Mouse (Mus musculus) gonadal fat pad, adult 2 months (tissue): Measurements from ENCODE around the gene Pecr. TPM values are rescaled to one million over a fixed set of nuclear protein-coding genes. Genes with fewer than 3 reads are reported as not detected.
"Not testable (repeated sequence)": the region's sequence is repeated elsewhere in the genome, so short reads cannot be mapped to it uniquely, and the experiment has no call there.

Source experiments
- DNase-seq: peaks from one replicate; pipeline ENCODE4 v3.0.0-alpha.2; 2012; ENCODE audit warnings: low read depth
- polyA plus RNA-seq: library from polyadenylated mRNA; depleted of rRNA; stranded (reverse); fragments of >200 nt; gene quantifications from 2 replicates; pipeline ENCODE4 v1.2.3, GENCODE M21; 2012

The Pecr gene
- polyA plus RNA-seq, 1 experiment: 12.8 TPM

DNA sequence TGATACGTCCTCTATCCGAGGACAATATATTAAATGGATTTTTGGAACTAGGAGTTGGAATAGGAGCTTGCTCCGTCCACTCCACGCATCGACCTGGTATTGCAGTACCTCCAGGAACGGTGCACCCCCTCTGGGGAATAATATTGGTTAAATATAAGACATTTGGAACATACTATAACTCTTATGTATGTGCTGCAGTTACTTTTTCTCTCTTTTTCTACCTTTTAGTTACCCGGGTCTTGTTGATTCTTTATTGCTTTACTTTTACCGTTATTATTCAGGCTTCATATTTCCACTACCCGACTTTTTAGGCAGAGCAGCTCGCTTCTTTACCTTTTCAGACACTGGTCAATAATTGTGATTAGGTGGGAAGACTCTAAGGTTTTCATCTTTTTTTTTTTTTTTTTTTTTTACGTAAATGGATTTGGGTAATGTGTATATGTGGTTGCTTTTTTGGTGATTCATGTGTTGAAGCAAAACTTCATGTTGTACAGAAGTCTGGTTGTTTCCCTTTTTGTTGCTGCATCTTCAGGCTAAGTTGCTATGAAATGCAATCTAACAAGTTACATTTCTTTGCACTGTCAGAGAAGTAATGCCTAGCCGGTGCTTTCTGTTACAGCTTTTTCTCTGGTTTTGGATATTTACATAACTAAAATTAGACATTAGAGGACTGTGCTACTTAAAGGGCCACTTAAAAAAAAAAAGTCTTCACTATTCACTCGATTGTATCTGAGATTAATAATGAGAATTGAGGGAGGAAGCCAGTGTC lies 46.9 kb downstream of the Pecr start:
- DNase-seq: no peak

DNA sequence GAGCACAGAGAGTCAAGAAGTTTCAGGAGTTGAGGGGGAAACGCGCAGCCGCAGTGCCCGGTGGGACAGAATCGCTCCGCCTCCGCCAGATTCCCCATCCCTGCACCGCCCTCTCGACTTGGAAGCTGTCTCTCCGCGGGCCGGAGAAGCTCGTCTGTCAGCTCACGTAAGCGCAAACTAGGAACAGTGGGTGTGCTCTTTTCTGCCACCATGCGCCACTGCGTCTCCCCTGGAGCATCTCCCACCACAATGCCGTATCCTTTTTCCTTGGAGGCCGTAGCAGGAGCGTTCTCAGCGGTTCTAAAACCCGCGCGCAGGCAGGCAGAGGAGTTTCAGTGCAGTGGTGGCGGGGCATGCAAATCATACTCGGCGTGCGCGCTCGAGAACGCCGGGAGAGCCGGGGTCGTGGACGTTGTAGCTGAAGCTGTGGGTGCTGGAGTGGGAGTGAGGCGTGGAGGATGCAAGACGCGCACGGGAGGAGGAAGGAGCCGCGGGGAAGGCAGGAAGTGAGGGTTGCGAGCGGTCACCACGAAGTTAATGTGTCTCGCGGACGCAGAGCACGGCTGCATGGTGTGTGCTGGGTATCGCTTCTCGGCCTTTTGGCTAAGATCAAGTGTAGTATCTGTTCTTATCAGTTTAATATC lies 47.6 kb downstream of the Pecr start:
- DNase-seq: not testable (repeated sequence)

DNA sequence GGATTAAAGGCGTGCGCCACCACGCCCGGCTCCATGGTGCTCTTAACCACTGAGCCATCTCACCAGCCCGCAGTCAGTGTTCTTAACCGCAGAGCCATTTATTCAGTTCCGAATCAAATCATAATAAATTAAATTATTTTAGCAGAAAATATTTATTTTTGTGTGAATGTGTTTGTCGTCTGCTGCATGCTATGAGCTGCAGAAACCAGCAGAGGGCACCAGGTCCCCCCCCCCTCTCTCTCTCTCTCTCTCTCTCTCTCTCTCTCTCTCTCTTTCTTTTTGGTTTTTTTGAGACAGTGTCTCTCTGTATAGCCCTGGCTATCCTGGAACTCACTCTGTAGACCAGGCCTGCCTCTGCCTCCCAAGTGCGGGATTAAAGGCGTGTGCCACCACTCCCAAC lies 51.5 kb downstream of the Pecr start:
- DNase-seq: not testable (repeated sequence)

DNA sequence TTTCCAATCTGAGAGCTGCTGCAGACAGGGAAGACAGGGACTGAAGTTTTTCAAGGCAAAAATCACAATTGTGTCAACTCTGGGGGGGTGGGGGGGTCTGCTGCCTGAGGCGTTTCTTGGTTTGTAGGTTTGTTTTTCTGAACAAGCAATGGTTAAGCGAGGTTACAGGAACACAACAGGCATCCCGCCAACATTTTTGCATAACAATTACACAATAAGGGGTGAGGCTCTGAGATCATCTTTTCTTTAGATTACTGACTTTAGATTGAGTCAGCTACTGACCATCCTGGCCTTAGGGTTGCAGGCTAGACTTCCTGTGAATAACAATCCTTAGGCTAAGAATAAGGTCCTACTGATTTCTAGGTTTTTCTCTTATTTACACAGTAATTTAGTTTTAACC lies 55.1 kb downstream of the Pecr start:
- DNase-seq: no peak

DNA sequence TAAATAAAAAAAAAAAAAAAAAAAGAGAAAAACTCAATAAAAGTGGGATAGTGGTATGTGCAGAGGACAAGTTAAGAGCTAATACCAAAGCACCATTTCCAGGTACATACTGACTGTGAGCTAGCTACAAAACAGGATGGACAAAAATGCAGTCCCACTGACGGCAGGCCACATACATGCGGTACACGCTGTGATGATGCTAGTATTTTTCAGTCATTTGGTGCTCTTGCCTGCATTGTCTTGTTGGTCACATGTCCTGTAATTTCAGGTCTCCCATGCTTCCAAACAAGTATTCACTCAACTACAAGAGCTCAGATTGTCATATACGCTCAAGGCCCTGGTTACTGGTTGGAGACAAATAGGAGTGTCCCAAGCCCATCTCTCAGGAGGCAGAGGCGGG lies 56.6 kb downstream of the Pecr start:
- no peak for DNase-seq

DNA sequence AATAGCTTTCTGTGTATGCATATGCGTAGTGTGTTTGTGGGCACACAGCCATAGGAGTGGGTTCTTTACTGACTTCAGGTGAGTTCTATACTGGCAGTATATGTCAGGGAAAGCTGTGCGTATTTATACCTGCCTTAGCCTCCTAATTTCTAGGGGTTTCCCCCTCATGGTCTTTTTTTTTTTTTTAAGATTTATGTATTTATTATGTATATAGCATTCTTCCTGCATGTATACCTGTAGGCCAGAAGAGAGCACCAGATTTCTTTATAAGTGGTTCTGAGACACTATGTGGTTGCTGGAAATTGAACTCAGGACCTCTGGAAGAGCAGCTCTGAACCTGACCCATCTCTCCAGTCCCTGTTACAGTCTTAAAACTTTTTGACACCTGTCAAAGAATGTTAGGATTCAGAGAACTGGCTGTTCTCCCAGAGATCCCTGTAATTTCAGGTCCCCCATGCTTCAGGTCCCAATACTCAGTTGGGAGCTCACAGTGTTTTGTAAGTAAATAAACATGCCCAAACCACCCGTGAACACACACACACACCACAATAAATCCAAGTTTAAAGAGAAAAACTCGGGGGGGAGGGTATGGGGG lies 57.1 kb downstream of the Pecr start:
- DNase-seq: no peak

DNA sequence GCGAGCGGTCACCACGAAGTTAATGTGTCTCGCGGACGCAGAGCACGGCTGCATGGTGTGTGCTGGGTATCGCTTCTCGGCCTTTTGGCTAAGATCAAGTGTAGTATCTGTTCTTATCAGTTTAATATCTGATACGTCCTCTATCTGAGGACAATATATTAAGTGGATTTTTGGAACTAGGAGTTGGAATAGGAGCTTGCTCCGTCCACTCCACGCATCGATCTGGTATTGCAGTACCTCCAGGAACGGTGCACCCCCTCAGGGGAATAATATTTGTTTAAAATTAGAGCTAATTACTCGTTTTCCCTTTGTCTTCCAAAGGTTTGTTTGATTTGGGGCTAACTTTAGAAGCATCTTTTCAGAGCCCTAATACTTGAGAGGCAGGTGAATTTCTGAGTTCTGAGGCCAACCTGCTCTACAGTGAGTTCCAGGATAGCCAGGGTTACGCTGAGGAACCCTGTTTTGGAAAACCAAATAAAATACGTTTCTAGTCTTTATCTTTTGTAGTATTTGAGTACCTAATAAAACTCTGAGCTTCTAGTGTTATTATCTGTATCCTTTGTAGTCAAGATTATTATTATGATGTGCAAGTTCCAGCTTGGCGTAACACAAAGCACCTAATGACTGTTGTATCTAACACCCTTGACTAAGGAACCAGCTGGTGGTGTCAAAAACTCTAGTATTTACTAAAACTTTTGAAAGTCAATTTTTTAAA lies 57.8 kb downstream of the Pecr start:
- no peak for DNase-seq

DNA sequence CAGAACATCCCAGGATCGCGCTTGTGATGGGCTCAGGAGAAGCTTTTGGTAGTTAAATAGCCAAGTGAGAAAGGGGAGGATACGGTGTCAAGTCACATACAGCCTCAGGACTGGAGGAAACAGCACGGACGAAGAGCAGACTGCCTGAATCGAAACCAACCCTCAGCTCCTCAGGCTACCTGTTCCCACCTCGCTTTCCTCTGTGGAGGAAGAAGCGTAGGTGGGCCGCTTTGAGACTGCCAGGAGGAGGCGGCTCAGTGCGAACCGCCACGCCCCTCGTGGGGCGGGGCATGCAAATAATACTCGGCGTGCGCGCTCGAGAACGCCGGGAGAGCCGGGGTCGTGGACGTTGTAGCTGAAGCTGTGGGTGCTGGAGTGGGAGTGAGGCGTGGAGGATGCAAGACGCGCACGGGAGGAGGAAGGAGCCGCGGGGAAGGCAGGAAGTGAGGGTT lies 58.4 kb downstream of the Pecr start:
- not testable (repeated sequence) for DNase-seq

DNA sequence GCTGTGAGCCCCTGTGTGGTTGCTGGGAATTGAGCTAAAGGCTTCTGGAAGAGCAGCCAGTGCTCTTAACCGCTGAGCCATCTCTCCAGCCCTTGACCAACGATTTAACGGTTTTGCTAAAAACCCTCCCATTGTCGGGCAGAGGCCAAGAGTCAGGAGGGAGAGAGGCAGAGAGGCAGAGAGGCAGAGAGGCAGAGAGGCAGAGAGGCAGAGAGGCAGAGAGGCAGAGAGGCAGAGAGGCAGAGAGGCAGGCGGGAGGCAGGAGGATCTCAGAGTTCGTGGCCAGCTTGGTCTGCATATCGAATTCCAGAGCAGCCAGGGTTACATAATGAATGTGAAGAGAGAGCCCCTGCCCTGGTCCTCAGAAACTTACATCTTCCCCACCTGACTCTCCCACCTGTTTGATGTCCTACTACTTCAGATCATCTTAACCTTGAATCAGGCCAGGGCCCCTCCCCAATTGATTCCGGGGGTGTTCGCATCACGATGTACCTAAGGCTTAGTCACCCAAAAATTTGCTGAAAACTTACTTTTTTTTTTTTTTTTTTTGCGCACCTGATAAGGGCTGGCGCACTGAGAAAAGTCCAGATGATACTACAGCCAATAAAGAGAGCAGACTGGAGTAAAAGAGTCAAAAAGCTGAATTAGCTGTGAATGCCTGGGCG lies 58.9 kb downstream of the Pecr start:
- no peak for DNase-seq

DNA sequence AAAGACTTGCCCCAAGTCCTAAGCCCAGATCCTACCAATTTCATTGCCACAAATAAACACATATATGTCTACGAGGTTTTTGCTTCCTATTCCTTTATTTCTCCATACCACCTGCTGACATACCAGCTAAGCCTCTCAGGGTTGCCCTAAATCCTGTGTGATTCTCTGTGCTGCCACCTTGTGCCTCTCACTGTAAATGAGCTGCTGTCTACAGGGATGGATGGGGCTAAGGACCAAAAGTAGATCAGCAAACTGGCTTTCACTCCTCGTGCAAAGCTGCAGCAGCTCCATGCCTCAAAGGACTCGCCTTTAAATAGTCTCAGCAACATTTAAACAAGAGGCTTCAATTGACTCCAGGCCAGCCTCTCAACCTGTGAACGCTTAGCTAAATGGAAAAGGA lies 64.1 kb downstream of the Pecr start:
- DNase-seq: no peak

DNA sequence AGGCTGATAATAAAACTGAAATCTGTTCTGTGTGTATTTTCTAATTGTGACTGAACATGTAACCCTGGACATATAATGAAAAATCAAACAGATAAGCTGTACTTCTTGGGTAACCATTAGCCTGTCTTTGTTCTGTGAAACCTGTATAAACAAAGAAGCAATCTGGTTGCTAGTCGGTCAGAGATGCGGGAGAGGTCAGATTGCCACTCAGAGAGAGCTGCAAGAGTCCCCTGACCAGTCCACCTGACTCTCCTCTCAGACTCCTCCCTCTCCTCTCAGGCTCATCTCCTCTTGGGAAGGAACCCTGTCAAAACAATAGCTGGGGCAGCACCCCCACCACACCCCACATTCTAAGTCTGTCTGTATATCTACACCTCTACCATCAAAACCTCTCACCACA lies 65.0 kb downstream of the Pecr start:
- no peak for DNase-seq

DNA sequence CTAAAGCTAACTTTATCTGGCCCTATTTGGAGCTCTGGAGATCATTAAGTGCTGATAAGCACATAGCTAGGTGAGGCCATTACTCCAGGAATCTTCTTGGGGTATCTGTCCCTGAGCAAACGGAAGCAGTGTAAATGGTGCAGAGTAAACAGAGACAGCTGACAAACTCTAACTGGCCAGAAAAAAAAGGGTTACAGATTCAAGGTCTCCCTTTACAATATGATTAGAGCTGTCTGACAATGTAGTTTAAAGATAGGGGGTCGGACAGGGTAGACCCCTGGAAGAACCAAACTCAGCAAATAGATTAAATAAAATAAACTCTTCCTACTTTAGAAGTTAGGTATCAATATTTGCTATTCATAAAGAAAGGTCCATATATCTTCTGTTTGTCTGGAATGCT lies 65.5 kb downstream of the Pecr start:
- no peak for DNase-seq

DNA sequence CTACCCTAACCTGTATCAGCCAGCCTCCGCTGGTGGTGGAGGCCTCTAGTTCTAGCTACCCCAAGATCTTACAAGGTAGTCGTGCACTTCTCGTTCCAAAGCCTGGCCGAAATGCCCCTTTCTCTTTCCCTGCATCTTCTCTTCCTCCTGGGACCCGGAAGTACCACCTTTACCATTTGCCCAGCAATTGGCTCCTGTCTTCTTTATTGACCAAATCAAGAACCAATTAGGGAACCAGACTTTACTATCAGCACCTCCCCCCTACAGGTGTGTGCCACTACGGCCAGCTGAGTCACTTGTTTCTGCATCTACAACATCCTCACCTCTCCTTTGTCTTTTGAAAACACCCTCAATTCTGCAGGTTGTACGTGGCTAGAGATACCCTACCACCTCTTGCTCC lies 67.4 kb downstream of the Pecr start:
- no peak for DNase-seq

DNA sequence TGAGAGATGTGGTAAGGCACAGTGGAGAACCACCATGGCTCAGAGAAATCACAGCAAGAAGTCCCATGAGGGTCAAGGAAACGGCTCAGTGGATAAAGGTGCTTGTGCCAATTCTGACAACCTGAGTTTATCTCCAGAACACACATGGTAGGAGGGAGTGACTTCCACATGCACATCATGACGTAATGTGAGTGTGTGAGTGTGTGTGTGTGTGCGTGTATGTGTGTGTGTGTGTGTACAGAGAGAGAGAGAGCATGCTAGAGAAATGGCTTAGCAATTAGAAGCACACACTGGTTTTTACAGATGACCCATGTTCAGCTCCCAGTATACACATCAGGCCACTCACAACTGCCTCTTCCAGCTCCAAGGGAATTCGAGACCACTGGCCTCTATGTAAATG lies 68.9 kb downstream of the Pecr start:
- no peak for DNase-seq

DNA sequence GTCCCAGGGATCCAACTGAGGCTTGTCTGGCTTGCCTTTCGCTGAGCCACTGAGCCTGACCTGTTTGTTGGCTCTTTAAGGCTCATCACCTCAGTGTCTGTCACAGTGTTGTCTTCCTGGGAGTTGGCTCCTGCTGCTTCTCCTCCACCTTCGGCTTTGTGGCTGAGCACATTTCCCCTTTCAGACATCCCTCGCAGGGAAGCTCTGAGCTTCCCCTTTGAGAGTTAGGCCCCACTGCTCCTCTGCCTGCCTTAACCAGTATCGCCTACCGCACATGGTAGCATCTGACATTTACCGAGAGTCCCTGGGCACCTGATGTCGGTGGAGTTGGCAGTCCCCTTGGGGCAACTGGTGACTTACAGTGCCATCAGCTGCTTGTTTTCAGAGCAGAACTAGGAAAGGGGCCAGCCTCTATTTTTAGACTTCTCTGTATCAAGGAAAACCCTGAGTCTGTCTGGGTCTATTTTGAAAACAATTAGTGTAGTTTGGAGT lies 69.6 kb downstream of the Pecr start:
- no peak for DNase-seq

DNA sequence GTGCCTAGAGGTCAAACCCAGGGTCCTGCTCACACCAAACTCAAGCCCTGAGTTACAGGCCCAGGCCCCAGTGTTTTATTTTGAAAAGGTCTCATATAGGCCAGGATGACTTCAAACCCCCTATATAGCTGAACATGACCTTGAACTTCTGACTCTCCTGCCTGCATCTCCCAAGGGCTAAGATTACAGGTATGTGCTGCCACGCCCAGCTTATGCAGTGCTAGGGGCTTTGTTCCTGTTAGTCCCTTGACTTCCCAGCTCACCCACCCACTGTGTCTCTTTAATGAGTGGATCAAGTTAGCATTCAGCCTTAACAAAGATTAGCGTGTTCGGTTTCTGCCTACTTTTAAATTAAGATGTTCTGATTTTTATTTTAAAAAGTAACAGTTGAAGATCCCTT lies 70.2 kb downstream of the Pecr start:
- DNase-seq: no peak

DNA sequence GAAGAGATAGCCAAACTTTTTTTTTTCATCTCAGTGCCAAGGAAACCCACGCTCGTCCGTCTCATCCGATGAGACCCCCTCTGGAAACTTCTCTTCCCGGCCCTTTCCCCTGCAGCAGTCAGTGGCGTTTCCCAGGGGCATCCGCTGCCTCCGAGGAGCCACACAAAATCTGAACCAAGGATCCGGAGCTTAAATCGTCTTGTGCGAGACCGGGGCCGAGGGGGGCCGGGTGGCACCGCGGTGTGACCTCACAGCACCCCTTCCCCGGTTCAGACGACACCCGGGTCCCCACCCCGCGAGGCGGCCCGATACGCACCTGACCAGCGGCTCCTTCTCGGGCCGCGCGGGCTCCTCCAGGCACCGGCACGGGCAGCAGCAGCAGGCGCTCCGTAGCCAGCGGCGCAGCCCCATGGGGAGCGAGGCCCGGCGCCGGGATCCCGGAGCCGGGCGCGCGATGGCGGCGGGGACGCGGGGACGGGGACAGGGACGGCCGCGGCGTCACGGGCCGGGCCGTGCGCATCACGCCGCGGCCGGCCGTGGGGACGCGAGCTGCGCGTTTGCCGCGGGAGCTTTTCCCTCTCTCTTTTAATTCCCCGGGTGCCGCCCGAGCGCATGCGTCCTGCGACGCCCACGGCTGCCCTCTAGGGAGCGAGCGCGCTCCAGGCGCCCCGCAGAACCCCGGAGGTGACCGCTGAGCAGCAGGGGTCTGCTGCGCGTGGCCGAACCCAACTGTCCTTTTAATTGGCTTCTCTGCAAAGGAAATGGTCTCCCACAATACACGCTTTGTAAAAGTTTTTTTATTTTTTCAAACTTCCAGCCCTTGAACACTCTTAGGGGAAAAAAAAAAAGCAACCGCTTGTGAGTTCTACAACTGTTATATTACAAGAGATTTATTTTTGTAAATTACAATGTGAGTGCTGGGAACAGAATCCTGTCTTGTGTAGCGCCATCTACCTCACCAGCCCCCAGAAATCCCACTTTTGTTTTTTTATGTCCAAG lies 72.1 kb downstream of the Pecr start, which contains the start of gene Mreg:
TSS of gene Mreg (minus strand) at position 607 of the 999 bp plus-strand sequence.
- no peak for DNase-seq

DNA sequence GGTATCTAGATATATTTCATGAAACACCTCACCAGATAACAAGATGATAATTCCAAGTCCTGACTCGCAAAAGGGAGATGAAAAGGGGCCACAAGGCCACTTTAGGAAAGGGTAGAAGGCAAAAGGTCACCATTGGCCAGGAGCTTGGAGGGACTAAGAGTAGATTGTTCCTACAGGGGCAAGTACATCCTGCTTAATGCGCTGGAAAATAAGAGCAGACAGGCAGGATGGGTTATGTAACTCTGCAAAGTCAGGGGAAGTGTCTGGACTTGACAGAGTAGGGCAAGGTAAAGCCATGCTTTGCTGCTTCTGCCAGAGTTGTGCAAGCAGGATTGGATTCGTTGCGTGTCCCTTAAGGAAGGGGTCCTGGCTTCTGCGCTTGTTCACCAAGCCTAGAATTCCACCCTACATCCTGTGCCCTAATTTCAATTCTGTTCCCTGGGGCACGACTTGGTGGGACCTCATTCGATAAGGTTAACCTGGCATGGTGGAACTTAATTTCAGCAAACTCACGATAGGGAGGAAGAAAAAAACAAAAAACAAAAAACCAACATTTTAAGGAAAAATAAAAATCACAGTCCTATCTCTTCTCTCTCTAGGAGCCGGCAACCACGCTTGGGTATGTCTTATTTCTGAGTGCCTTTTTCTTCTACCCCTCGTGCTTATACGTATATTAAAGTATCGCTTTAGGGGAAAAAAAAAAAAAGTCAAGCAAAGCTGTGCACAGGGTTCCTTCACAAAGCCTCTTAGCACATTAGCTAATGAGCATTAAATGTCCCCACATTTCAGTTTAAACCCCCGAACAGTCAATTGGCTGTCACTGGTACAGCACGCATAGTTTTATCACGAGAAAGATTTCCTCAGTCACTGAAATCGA lies 73.1 kb downstream of the Pecr start:
- peak; percentile 98 for DNase-seq
